Mouse (Mus musculus): ENCODE measurements around the gene Ccl9. TPM values are rescaled to one million over a fixed set of nuclear protein-coding genes. Genes with fewer than 3 reads are reported as not detected.
A peak's percentile ranks its signal among the peaks of the same experiment; 100 is the strongest.

The Ccl9 gene
- total RNA-seq, 1 experiment from 2014 or later: 81.3 TPM

DNA sequence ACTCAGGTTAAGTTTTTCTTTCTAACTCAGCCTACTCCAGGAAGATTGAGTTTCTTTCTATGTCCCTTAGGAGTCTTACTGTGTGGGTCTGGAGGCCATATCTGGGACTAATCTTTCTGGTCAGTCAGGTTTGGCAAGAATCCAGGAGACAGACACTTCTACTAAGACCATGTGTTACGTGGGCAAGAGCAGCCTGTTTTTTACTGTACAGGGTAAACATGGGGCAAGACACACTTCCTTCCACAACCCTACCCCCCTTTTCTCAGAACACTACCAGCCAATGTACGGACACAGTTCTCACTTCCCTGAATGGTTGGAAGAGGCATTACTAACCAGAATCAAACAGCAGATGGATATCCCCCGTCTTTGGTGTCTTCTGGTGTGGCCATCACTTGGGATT lies 34.2 kb downstream of the Ccl9 start:
- peak; percentile 86 for ATAC-seq (replicated peaks; ENCODE audit: low read depth, poor library complexity, severe bottlenecking)

DNA sequence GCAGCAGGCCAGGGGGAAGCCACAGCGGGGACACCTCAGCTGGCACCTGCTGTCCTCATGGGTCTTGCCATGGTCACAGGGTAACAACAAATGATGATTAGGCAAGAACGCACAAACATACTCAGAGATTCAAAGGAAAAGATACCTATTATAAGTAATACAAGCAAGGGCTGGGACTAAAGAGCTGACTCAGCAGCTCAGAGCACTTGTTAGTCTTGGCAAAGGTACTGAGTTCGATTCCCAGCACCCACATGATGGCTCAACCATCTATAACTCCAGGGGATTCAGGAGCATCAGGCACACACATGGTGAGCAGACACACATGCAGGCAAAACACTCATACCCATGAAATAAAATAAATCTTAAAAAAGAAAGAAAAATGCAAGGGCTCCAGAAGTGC lies 37.0 kb downstream of the Ccl9 start:
- ATAC-seq (replicated peaks; ENCODE audit: low read depth, poor library complexity, severe bottlenecking): no peak

DNA sequence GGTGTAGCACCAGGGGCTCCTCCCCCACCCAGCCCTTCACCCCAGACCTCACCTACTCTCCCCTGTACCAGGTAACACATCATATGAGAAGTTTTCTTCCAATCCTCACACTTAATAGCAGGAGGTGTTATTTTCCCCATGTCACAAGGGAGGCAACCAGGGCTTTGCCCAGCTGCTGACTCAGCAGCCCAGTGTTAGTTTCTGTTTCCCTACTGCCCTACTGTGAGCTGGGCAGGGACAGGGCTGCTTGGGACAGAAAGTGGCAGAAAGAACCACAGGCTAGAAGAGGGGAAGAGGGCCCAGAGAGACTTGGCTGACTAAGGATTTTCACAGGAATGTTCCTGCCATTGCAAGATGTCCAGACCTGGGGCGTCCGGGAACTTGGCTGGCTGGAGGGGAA lies 37.5 kb downstream of the Ccl9 start:
- no peak for ATAC-seq (replicated peaks; ENCODE audit: low read depth, poor library complexity, severe bottlenecking)

DNA sequence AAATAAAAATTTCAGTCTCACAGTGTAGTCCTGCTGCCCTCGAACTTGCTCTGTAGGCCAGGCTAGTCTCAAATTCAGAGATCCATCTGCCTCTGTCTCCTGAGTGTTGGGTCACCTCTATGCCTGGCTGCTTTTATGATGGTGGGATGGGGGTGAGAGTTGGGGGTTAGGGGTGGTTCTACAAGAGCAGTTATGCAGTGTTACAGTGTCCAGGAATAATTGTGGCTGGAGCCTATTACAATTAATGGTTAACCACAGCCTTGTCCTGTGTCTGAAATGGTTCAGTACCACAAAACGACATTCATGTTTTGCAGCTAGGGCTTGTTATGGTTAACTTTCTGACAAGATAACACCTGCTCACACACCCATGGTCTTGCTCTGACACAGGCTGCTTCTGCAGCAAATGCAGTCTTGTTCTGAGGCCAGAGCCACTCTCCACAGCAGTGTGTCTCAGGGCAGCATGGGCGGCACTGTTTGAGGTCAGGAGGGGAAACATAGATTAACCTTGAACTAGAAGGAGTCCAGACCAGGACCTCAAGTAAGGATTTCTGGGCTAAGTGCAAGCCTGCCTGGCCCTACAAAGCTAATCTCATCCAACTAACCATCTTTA lies 39.6 kb downstream of the Ccl9 start:
- ATAC-seq (replicated peaks; ENCODE audit: low read depth, poor library complexity, severe bottlenecking): no peak

DNA sequence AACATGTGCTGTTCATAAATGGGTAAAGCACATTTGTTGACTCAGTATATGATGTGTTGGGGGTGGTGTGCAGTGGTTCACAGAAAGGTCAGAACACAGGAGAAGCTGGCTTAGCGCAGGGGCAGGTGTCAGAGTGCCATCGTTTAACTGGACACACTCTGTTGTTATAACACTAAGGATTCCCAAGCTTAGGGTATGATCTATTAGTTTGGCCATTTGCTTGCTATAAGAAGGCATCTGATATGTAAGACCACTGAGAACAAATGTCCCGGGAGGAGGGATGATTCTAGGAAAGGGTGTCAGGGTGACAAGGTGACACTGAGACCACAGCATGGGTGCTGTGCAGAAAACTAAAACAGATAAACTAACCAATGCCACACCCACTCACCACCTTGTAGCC lies 41.6 kb downstream of the Ccl9 start:
- ATAC-seq (replicated peaks; ENCODE audit: low read depth, poor library complexity, severe bottlenecking): no peak; the same call in 1 of the 2 replicates

DNA sequence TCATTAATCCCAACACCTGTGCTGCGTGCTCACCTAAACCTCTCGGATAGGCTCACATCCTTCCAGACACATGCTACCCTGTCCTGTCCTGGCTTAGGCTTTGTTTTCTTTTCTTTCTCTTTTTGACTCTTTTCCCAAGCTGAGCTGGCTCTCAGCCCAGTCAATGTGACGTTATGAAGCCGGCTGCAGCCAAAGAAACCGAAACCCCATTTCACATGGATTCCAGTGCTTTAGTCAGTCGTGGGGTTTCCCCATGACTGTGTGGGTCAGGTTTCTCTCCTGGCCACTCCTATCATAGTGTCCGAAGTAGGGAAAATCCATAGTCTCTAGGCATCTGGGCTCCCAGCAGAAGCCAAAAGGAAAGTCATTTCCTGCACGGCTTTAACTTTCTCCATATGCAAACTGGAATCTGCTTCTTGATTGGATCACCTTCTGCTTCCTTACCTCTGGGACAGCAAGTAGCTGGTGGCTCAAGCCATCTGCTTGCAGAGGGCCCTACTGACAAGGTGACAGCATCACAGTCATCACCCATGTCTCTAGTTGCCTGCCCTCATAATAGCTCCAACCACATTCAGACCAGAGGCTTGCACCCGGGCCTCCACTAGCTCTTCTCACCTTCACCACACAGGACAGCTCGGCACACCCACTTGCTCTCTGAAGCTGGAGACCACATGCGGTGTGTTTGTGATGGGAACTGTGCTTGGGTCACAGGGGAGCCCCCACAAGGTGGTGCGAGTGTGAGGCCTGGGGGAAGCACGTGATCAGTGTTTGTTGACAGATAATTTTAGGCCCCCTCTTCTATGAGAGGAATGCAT lies 43.6 kb downstream of the Ccl9 start:
- peak; percentile 41; the same call in 1 of the 2 replicates for ATAC-seq (replicated peaks; ENCODE audit: low read depth, poor library complexity, severe bottlenecking)

DNA sequence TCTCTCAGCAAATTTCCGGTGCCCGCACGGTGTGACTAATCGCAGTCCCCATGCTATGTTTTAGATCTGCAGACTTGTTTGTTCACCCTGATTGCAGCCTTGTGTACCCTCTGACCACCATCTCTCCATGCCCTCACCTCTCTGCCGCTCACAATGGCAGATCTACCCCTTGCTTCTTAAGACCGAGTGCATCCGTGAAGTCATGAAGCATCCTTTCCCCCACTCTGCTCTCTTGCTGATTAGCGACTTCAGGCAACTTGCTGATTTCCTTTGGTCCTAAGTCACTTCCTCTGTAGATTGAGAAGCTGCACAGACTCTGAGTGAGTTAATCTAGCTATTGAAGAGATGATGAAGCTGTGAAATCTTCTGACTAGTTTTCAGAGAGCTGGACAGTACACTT lies 44.3 kb downstream of the Ccl9 start:
- ATAC-seq (replicated peaks; ENCODE audit: low read depth, poor library complexity, severe bottlenecking): no peak

DNA sequence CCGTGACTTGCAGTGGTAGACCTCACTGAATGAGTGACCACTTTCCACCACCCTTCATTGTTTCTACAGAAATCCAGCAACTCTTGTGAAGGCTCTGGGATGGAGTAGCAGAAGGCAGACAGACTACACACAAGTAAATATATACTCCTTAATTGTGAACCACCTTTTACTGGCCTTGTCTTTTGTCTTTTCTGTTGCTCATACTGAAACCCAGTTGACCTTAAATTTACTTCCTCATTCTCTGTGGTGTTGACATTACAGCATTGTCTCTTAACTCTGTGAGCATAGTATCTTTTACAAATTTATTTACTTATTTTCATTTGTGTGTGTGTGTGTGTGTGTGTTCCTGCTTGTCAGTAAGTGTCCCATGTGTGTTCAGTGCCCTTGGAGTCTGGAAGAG lies 45.2 kb downstream of the Ccl9 start:
- ATAC-seq (replicated peaks; ENCODE audit: low read depth, poor library complexity, severe bottlenecking): no peak

DNA sequence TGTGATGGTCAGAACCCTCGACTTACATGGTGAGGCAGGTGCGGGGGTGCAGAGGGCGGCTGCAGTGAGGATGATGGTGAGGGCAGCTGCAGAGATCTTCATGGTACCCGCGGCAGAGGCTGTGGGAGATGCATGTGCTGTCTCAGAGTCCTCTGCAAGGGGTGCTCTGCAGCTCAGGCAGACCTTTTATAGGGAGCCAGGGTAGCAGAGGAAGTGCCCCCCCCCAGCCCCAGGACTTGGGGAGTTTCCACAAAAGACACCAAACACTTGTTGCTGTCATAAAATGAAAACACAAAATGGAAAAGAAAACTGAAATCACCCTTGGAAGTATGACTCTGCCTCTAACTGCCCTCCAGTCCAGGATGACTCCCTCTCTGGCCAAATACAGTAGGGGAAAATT lies 48.1 kb downstream of the Ccl9 start, which contains the start of gene Ccl5:
Gene Ccl5 (minus strand): TSS at position 159 of the 400 bp plus-strand sequence.
- no peak for ATAC-seq (replicated peaks; ENCODE audit: low read depth, poor library complexity, severe bottlenecking)

DNA sequence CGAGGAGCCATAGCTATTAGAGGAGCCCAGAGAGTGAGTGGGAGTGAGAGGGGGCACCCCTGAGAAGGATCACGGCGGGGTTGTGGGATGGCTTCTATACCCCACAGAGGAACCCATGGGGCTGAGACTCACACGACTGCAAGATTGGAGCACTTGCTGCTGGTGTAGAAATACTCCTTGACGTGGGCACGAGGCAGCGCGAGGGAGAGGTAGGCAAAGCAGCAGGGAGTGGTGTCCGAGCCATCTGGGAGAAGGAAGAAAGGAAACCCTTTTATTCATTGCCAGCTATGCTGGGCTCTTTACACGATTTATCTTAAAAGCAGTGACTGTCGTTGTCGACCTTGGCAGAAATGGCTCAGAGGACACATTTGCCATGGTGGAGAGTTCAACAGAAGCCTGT lies 49.4 kb downstream of the Ccl9 start:
- ATAC-seq (replicated peaks; ENCODE audit: low read depth, poor library complexity, severe bottlenecking): no peak

Other genes with a start within 250 kb of the Ccl9 start
- not detected in 2 replicates for gene Rasl10b, start 169.5 kb downstream of the Ccl9 start, total RNA-seq (2017)
- not detected in 2 replicates for gene Gas2l2, start 149.2 kb downstream of the Ccl9 start, total RNA-seq (2017)
- 4.6 and 9.0 TPM in 2 replicates for gene 1700020L24Rik, start 141.0 kb downstream of the Ccl9 start, total RNA-seq (2017)
- 0.37 and 0.92 TPM in 2 replicates for gene Mmp28, start 115.6 kb downstream of the Ccl9 start, total RNA-seq (2017)
- gene Taf15, start 105.5 kb downstream of the Ccl9 start, total RNA-seq (2017): 41.6 and 73.3 TPM in 2 replicates
- gene Heatr9, start 56.5 kb downstream of the Ccl9 start, total RNA-seq (2017): not detected in 2 replicates
- 2.1 and 6.3 TPM in 2 replicates for gene Ccl5, start 48.1 kb downstream of the Ccl9 start, total RNA-seq (2017)
- 1.8 and 2.1 TPM in 2 replicates for gene Ccl6, start 14.5 kb upstream of the Ccl9 start, total RNA-seq (2017)
- 1.2 and 3.2 TPM in 2 replicates for gene Rpl9-ps1, start 67.0 kb upstream of the Ccl9 start, total RNA-seq (2017)
- gene Ccl3, start 70.7 kb upstream of the Ccl9 start, total RNA-seq (2017): 183 and 212 TPM in 2 replicates
- gene Ccl4, start 83.9 kb upstream of the Ccl9 start, total RNA-seq (2017): 55.0 and 99.0 TPM in 2 replicates
- 12.7 and 16.2 TPM in 2 replicates for gene Wfdc17, start 125.4 kb upstream of the Ccl9 start, total RNA-seq (2017)
- gene Wfdc18, start 130.4 kb upstream of the Ccl9 start, total RNA-seq (2017): not detected in 2 replicates
- gene Wfdc21, start 168.3 kb upstream of the Ccl9 start, total RNA-seq (2017): 16.8 and 17.2 TPM in 2 replicates
- 14.4 and 18.1 TPM in 2 replicates for gene Heatr6, start 175.1 kb upstream of the Ccl9 start, total RNA-seq (2017)

Measured in common myeloid progenitor, adult 5-6 weeks (primary cell).